Mouse (Mus musculus) midbrain, embryonic 16.5 days (tissue): ENCODE measurements around the gene Eif2ak3. TPM values are rescaled to one million over a fixed set of nuclear protein-coding genes. Genes with fewer than 3 reads are reported as not detected.
"Not testable (repeated sequence)": the region's sequence is repeated elsewhere in the genome, so short reads cannot be mapped to it uniquely, and the experiment has no call there.

Experiments used
- ATAC-seq: fragments of 200-750 bp; cut with Nextera tagmentation; 2 replicates; pipeline ENCODE4 v1.8.0; 2017; ENCODE audit warnings: moderate TSS enrichment
- H3K27ac ChIP-seq: fragments of 300-500 bp; sonication (generic); 2 replicates; pipeline ENCODE4 v1.5.1; 2014; ENCODE audit warnings: mild to moderate bottlenecking, low read length, mixed read lengths
- H3K27me3 ChIP-seq: fragments of 300-500 bp; sonication (generic); 2 replicates; pipeline ENCODE4 v1.6.1; 2014; ENCODE audit warnings: low read depth, low read length, mixed read lengths; ENCODE audit not compliant: control insufficient read depth, insufficient read depth
- H3K36me3 ChIP-seq: fragments of 300-500 bp; sonication (generic); 2 replicates; pipeline ENCODE4 v1.6.1; 2014; ENCODE audit warnings: mild to moderate bottlenecking, low read length, moderate library complexity, mixed read lengths; ENCODE audit not compliant: control insufficient read depth, insufficient read depth
- H3K4me1 ChIP-seq: fragments of 300-500 bp; sonication (generic); 2 replicates; pipeline ENCODE4 v1.6.1; 2014; ENCODE audit warnings: mild to moderate bottlenecking, low read length, mixed read lengths; ENCODE audit not compliant: control insufficient read depth, insufficient read depth
- H3K4me2 ChIP-seq: fragments of 300-500 bp; sonication (generic); 2 replicates; pipeline ENCODE4 v1.6.1; 2014; ENCODE audit warnings: mild to moderate bottlenecking, low read length, mixed read lengths
- H3K4me3 ChIP-seq: fragments of 300-500 bp; sonication (generic); 2 replicates; pipeline ENCODE4 v1.5.1; 2014; ENCODE audit warnings: low read depth, mild to moderate bottlenecking, low read length, moderate library complexity, mixed read lengths
- H3K9ac ChIP-seq: fragments of 300-500 bp; sonication (generic); 2 replicates; pipeline ENCODE4 v1.6.1; 2014; ENCODE audit warnings: low read depth, low read length, mixed read lengths
- H3K9me3 ChIP-seq: fragments of 300-500 bp; sonication (generic); replicated peaks from 2 replicates; pipeline ENCODE4 v1.6.1; 2014; ENCODE audit warnings: mild to moderate bottlenecking, low read length, mixed read lengths; ENCODE audit not compliant: control insufficient read depth, poor library complexity, severe bottlenecking
- WGBS: fragments of 180-500 bp; shearing (Covaris S2); extraction: QIAGEN DNeasy Blood & Tissue Kit; methylation state at CpG from one replicate; pipeline ENCODE4 v1.1.7; 2014; 5-methylcytosine and 5-hydroxymethylcytosine counted together
- polyA plus RNA-seq: library from polyadenylated mRNA; unstranded; fragments of >200 nt; fragmentation: Nextera tagmentation; extraction: Ambion mirVana; gene quantifications from 2 replicates; pipeline ENCODE4 v1.2.1, GENCODE M21; 2015

The Eif2ak3 gene
- polyA plus RNA-seq, 1 experiment from 2014 or later = 12.5 TPM

DNA sequence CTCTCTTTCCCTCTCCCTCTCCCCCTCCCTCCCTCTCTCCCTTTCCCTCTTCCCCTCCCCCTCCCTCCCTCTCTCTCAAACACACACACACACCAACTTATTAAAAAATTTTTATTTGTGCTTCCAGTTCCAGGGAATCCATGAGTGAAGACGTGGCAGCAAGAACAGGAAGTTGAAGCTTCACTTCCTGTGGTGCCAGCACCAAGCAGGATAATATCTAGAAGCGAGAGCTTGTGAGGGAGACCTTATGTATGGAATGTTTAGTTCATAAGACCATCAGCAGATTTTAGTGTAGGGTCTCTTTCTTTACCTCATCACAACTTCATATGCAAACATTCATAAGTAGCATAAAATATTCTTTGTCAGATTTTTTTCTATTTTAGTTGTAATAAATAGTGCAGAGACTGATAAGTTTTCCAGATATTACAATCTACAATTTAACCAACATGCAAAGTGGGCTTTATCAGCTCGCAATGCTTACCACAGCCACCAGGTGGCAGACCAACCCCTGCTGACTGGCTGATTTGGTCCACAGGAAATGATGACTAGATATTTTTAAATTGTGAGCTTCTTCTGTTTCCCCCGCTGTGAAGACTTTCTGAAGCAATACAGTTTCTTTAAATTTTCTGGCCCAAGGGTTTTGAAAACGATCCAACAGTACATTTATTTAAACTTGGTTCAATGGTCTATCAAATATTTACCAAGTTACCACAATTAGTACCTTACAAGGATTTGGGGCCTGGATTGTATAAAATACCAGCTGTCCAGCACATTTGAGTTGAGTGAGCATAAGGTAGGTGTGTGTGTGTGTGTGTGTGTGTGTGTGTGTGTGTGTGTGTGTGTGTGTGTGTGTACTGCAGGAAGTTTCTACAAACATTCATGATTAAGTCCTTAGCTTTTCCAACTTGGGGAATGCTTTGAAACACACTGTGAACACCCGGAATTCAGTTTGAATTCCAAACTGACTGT lies 32.5 kb upstream of the Eif2ak3 start:
- H3K36me3 ChIP-seq = no peaks in the 10 kb centered on the region
- no peak overlapping the region for H3K9ac ChIP-seq
- ATAC-seq = 0 out of 2 replicates have a peak, but pooled peaks have one; percentile 40
- no peak overlapping the region for H3K4me2 ChIP-seq
- 21% methylated on average over 6 of the region's 6 CpGs for WGBS
- H3K27me3 ChIP-seq = no peaks in the 10 kb centered on the region
- H3K27ac ChIP-seq = no peak overlapping the region
- H3K9me3 ChIP-seq = no peaks in the 10 kb centered on the region
- H3K4me1 ChIP-seq = no peaks in the 10 kb centered on the region
- H3K4me3 ChIP-seq = no peak overlapping the region

DNA sequence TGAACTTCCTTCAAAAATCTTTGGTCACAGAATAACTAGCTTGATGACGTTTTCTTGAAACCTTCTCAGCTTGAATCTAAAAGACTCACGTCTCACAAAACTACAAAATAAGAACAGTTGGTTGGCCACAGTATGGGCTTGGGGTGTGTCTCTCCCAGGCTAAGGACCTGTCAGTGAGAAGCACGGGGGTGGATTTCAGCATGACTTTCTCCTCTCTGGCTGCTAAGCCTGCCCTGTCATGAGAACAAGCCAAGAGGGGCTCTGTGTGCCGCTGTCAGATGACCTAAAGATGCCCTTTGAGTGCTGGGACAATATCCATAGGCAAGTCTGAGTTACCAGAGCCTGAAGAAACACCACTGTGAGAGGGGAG lies 31.8 kb upstream of the Eif2ak3 start:
- no peaks in the 10 kb centered on the region for H3K36me3 ChIP-seq
- ATAC-seq = 0 out of 2 replicates have a peak, but pooled peaks have one; percentile 41
- 34% methylated on average over 4 of the region's 4 CpGs for WGBS
- no peaks in the 10 kb centered on the region for H3K4me1 ChIP-seq
- H3K4me3 ChIP-seq = no peak overlapping the region
- no peaks in the 10 kb centered on the region for H3K27me3 ChIP-seq
- no peak overlapping the region for H3K9ac ChIP-seq
- no peaks in the 10 kb centered on the region for H3K9me3 ChIP-seq
- no peak overlapping the region for H3K27ac ChIP-seq
- no peak overlapping the region for H3K4me2 ChIP-seq

DNA sequence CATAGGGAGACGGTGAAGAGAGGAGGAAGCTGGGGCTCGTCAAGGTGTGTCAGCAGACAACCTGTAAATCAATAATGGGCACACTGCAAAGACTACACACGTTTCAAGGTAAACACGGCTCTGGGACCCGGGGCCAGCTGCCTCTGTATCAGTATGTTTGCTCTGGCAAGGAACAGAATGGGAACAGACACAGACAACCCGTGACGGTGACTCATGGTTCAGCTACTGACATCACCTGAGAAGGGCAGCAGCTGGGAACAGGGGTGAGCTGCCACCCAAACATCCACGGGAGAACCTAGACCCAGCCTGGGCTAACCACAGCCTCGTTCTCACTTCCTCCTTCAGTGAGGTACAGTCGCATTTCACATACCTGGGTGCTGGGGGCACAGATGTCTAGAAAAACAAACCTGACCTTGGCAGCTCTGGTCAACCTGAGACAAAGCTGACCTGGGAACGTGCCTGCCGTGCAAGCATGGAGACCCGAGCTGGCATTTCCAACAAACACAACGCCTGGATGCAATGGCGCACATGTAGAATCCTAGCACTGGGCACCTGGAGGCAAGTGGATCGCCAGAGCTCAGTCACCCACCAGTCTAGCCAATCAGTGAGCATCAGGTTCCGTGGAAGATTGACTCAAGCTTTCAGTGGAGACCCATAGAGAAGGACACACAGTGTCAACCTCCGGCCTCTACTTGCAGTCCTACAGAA lies 30.2 kb upstream of the Eif2ak3 start:
- Histone ChIP-seq H3K36me3 (no peaks in the 10 kb centered on the region), H3K4me1 (no peaks in the 10 kb centered on the region), H3K9me3 (no peaks in the 10 kb centered on the region), H3K27ac (no peak overlapping the region), H3K27me3 (no peaks in the 10 kb centered on the region), H3K9ac (no peak overlapping the region), H3K4me3 (no peak overlapping the region), H3K4me2 (no peak overlapping the region)
- ATAC-seq = no peak; the same call in 1 of the 2 replicates
- 89% methylated on average over 18 of the region's 18 CpGs for WGBS

GRCm38 (mm10) chr6:70814629-70814950 lies 29.7 kb upstream of the Eif2ak3 start:
- no peaks in the 10 kb centered on the region for H3K27me3 ChIP-seq
- H3K4me3 ChIP-seq = no peak overlapping the region
- H3K9ac ChIP-seq = no peak overlapping the region
- no peaks in the 10 kb centered on the region for H3K4me1 ChIP-seq
- 85% methylated on average over 4 of the region's 4 CpGs for WGBS
- no peaks in the 10 kb centered on the region for H3K9me3 ChIP-seq
- ATAC-seq = no peak
- H3K4me2 ChIP-seq = no peak overlapping the region
- H3K36me3 ChIP-seq = no peaks in the 10 kb centered on the region
- H3K27ac ChIP-seq = no peak overlapping the region

GRCm38 (mm10) chr6:70815471-70815870 lies 28.8 kb upstream of the Eif2ak3 start:
- no peaks in the 10 kb centered on the region for H3K36me3 ChIP-seq
- 89% methylated on average over 8 of the region's 8 CpGs for WGBS
- H3K27me3 ChIP-seq = no peaks in the 10 kb centered on the region
- H3K4me1 ChIP-seq = no peaks in the 10 kb centered on the region
- H3K9ac ChIP-seq = no peak overlapping the region
- no peak overlapping the region for H3K27ac ChIP-seq
- ATAC-seq = no peak
- H3K9me3 ChIP-seq = no peaks in the 10 kb centered on the region
- H3K4me3 ChIP-seq = no peak overlapping the region
- no peak overlapping the region for H3K4me2 ChIP-seq

GRCm38 (mm10) chr6:70821566-70821965 lies 22.7 kb upstream of the Eif2ak3 start:
- H3K4me1 ChIP-seq = no peaks in the 10 kb centered on the region
- no peaks in the 10 kb centered on the region for H3K9me3 ChIP-seq
- no peak for ATAC-seq
- WGBS = 66% methylated on average over 2 of the region's 2 CpGs
- no peak overlapping the region for H3K4me2 ChIP-seq
- H3K27ac ChIP-seq = no peak overlapping the region
- no peaks in the 10 kb centered on the region for H3K36me3 ChIP-seq
- H3K27me3 ChIP-seq = no peaks in the 10 kb centered on the region; the same call in 1 of the 2 replicates
- H3K9ac ChIP-seq = no peak overlapping the region
- H3K4me3 ChIP-seq = no peak overlapping the region

- Histone ChIP-seq H3K27me3 (no peaks in the 10 kb centered on the region; the same call in 1 of the 2 replicates), H3K4me1 (no peaks in the 10 kb centered on the region), H3K27ac (no peak overlapping the region), H3K9ac (no peak overlapping the region), H3K4me2 (no peak overlapping the region), H3K9me3 (no peaks in the 10 kb centered on the region), H3K4me3 (no peak overlapping the region), H3K36me3 (no peaks in the 10 kb centered on the region)
- 74% methylated on average over 5 of the region's 5 CpGs for WGBS
- no peak for ATAC-seq
Observed at GRCm38 (mm10) chr6:70822386-70822910, 21.9 kb upstream of the Eif2ak3 start.

- H3K4me3 ChIP-seq, H3K27me3 ChIP-seq, ATAC-seq, H3K9ac ChIP-seq, H3K9me3 ChIP-seq, H3K27ac ChIP-seq, H3K4me1 ChIP-seq, H3K36me3 ChIP-seq, H3K4me2 ChIP-seq: not testable (repeated sequence)
- 78% methylated on average over 4 of the region's 4 CpGs for WGBS
Observed at GRCm38 (mm10) chr6:70823277-70823676, 21.0 kb upstream of the Eif2ak3 start.
